Mouse (Mus musculus) neural tube, embryonic 14.5 days (tissue): ENCODE measurements around the gene Adnp. TPM values are rescaled to one million over a fixed set of nuclear protein-coding genes. Genes with fewer than 3 reads are reported as not detected.

ENCODE experiments used
- ATAC-seq: fragments of 200-750 bp; cut with Nextera tagmentation; 2 replicates; pipeline ENCODE4 v1.8.0; 2017; ENCODE audit warnings: low read depth, mild to moderate bottlenecking, moderate TSS enrichment, moderate library complexity
- H3K27ac ChIP-seq: fragments of 300-500 bp; sonication (generic); 2 replicates; pipeline ENCODE4 v1.5.1; 2014; ENCODE audit warnings: low read depth, mild to moderate bottlenecking, control low read depth, low read length, moderate library complexity, mixed read lengths
- H3K27me3 ChIP-seq: fragments of 300-500 bp; sonication (generic); 2 replicates; pipeline ENCODE4 v1.6.1; 2014; ENCODE audit warnings: low read length; ENCODE audit not compliant: control insufficient read depth, insufficient read depth
- H3K36me3 ChIP-seq: fragments of 300-500 bp; sonication (generic); 2 replicates; pipeline ENCODE4 v1.6.1; 2014; ENCODE audit warnings: low read length, mixed read lengths; ENCODE audit not compliant: control insufficient read depth, insufficient read depth
- H3K4me1 ChIP-seq: fragments of 300-500 bp; sonication (generic); 2 replicates; pipeline ENCODE4 v1.6.1; 2014; ENCODE audit warnings: low read length; ENCODE audit not compliant: control insufficient read depth, insufficient read depth
- H3K4me2 ChIP-seq: fragments of 300-500 bp; sonication (generic); 2 replicates; pipeline ENCODE4 v1.6.1; 2014; ENCODE audit warnings: mild to moderate bottlenecking, low read depth, low read length, control low read depth
- H3K4me3 ChIP-seq: fragments of 300-500 bp; sonication (generic); 2 replicates; pipeline ENCODE4 v1.5.1; 2014; ENCODE audit warnings: low read depth, low read length, control low read depth, mixed read lengths
- H3K9ac ChIP-seq: fragments of 300-500 bp; sonication (generic); replicated peaks from 2 replicates; pipeline ENCODE4 v1.6.1; 2014; ENCODE audit warnings: low read depth, mild to moderate bottlenecking, control low read depth, low read length, mixed read lengths
- H3K9me3 ChIP-seq: fragments of 300-500 bp; sonication (generic); 2 replicates; pipeline ENCODE4 v1.6.1; 2016; ENCODE audit warnings: low read length; ENCODE audit not compliant: control insufficient read depth
- WGBS: fragments of 180-500 bp; shearing (Covaris S2); extraction: QIAGEN DNeasy Blood & Tissue Kit; methylation state at CpG from one replicate; pipeline ENCODE4 v1.1.7; 2014; 5-methylcytosine and 5-hydroxymethylcytosine counted together
- polyA plus RNA-seq: library from polyadenylated mRNA; unstranded; fragments of >200 nt; fragmentation: Nextera tagmentation; extraction: Ambion mirVana; gene quantifications from 2 replicates; pipeline ENCODE4 v1.2.1, GENCODE M21; 2014

Gene Adnp
- polyA plus RNA-seq, 1 experiment from 2014 or later, result 3.4 TPM

GRCm38 (mm10) chr2:168223326-168223725, 16.4 kb upstream of the Adnp start:
- WGBS, result 90% methylated on average over 6 of the region's 6 CpGs
- no peak for ATAC-seq

GRCm38 (mm10) chr2:168213788-168214397, 7.0 kb upstream of the Adnp start:
- WGBS, result 37% methylated on average over 5 of the region's 5 CpGs
- Histone ChIP-seq H3K9ac (no peak overlapping the region), H3K27me3 (no peaks in the 10 kb centered on the region), H3K9me3 (no peaks in the 10 kb centered on the region), H3K36me3 (peaks cover 34% of the 10 kb centered on the region), H3K4me2 (no peak overlapping the region), H3K4me1 (no peaks in the 10 kb centered on the region), H3K27ac (no peak overlapping the region), H3K4me3 (no peak overlapping the region)
- no peak for ATAC-seq

More at GRCm38 (mm10) chr2:168223326-168223725, 16.4 kb upstream of the Adnp start:
- Histone ChIP-seq H3K27ac (no peak overlapping the region), H3K9me3 (no peaks in the 10 kb centered on the region), H3K4me1 (no peaks in the 10 kb centered on the region; the same call in 1 of the 2 replicates), H3K4me2 (no peak overlapping the region), H3K4me3 (no peak overlapping the region), H3K9ac (no peak overlapping the region), H3K27me3 (no peaks in the 10 kb centered on the region), H3K36me3 (peaks cover 57% of the 10 kb centered on the region)

DNA sequence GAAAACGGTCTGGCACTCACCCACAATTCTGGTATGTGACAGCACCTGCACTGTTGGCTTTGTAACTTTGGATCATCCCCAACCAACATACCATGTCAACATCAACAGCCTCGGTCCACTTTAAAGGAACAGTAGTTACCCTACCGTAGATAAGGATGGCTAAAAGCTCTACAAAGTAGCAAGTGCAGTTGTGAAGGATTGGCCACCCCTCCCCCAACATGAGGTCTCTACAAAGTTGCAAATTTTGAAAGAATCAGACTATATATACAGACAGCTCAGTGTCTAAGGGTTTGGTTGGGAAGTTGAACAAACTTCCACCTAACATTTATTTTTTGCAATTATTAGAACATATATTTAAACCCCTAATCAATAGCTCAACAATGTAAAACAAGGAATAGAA, 971 bp upstream of the Adnp start:
- Histone ChIP-seq H3K4me3 (peak overlapping the region; percentile 97; the same call in 1 of the 2 replicates), H3K4me1 (peaks cover 7% of the 10 kb centered on the region; the same call in 1 of the 2 replicates)

GRCm38 (mm10) chr2:168205681-168206631, 956 bp downstream of the Adnp start:
- Histone ChIP-seq H3K4me3 (peak overlapping the region; percentile 97), H3K4me2 (peak overlapping the region; percentile 58), H3K27ac (peak overlapping the region; percentile 100), H3K27me3 (no peaks in the 10 kb centered on the region), H3K4me1 (peaks cover 15% of the 10 kb centered on the region; the same call in 1 of the 2 replicates), H3K36me3 (peaks cover 5% of the 10 kb centered on the region; the same call in 1 of the 2 replicates), H3K9ac (peak overlapping the region; percentile 100), H3K9me3 (no peaks in the 10 kb centered on the region)
- 0% methylated on average over 35 of the region's 49 CpGs for WGBS
- ATAC-seq, result peak; percentile 56

More for the DNA sequence above, 971 bp upstream of the Adnp start:
- Histone ChIP-seq H3K27ac (peak overlapping the region; percentile 100), H3K9me3 (no peaks in the 10 kb centered on the region), H3K27me3 (no peaks in the 10 kb centered on the region), H3K9ac (no peak overlapping the region), H3K36me3 (peaks cover 14% of the 10 kb centered on the region), H3K4me2 (no peak overlapping the region)
- 92% methylated on average over 3 of the region's 3 CpGs for WGBS
- ATAC-seq, result no peak

DNA sequence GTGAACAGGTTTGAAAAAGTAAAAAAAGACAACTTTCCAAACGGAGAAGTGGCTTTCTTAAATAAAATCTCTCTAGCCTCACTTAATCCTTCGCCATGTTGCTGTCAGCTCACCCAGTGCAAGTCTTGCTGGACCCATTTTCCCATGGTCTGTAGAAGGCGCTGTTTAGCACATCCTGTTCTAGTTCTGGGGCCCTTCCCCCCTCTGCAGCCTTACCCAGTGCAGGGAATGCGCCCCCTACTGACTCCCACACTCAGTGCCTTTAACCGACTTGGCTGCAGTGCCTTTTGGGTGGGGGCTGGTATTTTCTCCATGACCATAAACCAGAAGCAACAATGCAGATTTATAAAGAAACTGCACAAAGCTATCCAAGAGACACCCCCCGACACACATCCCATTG, 1.6 kb downstream of the Adnp start:
- peak; percentile 50; the same call in 1 of the 2 replicates for ATAC-seq

DNA sequence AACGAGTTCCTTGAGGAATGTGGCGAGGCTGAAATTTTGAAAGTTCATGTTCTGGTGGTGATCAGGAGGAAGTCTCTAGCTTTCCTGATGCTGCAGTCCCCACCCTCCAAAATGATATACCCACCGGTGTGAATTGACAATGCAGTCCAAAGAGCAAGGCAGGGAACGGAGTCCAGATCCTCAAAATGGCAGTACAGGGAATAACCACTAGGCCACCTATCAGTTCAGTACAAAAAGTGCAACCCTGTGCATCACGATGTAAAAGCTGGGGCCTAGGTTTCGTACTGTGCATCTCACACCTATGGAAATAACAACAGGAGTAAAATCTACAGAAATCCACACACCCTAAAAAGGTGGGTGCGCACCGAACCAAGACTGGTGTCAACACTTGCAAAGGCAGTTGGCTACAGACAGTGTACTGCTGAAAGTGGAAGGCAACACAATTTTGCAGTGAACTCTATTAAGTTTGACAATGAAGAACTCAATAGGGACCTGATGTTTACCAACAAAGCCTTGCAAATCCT, 2.4 kb downstream of the Adnp start:
- H3K9ac ChIP-seq, result no peak overlapping the region
- WGBS, result 84% methylated on average over 8 of the region's 8 CpGs
- H3K4me3 ChIP-seq, result peak overlapping the region; percentile 97
- no peak for ATAC-seq
- H3K9me3 ChIP-seq, result no peaks in the 10 kb centered on the region
- no peaks in the 10 kb centered on the region for H3K27me3 ChIP-seq
- H3K4me1 ChIP-seq, result peaks cover 25% of the 10 kb centered on the region
- no peaks in the 10 kb centered on the region for H3K36me3 ChIP-seq
- peak overlapping the region; percentile 58 for H3K4me2 ChIP-seq
- H3K27ac ChIP-seq, result no peak overlapping the region

More for the DNA sequence above, 1.6 kb downstream of the Adnp start:
- peaks cover under 1% of the 10 kb centered on the region; the same call in 1 of the 2 replicates for H3K36me3 ChIP-seq
- peak overlapping the region; percentile 58 for H3K4me2 ChIP-seq
- 9% methylated on average over 6 of the region's 6 CpGs for WGBS
- H3K4me1 ChIP-seq, result peaks cover 21% of the 10 kb centered on the region; the same call in 1 of the 2 replicates
- H3K9ac ChIP-seq, result peak overlapping the region; percentile 100
- H3K27ac ChIP-seq, result peak overlapping the region; percentile 100
- peak overlapping the region; percentile 97 for H3K4me3 ChIP-seq
- no peaks in the 10 kb centered on the region for H3K27me3 ChIP-seq
- H3K9me3 ChIP-seq, result no peaks in the 10 kb centered on the region

GRCm38 (mm10) chr2:168200014-168200691, 6.8 kb downstream of the Adnp start:
- H3K36me3 ChIP-seq, result no peaks in the 10 kb centered on the region
- H3K9me3 ChIP-seq, result no peaks in the 10 kb centered on the region
- peaks cover 51% of the 10 kb centered on the region for H3K4me1 ChIP-seq
- H3K27me3 ChIP-seq, result no peaks in the 10 kb centered on the region
- 87% methylated on average over 5 of the region's 5 CpGs for WGBS
- no peak overlapping the region for H3K9ac ChIP-seq
- no peak overlapping the region for H3K4me3 ChIP-seq
- ATAC-seq, result no peak
- H3K4me2 ChIP-seq, result no peak overlapping the region
- H3K27ac ChIP-seq, result no peak overlapping the region

DNA sequence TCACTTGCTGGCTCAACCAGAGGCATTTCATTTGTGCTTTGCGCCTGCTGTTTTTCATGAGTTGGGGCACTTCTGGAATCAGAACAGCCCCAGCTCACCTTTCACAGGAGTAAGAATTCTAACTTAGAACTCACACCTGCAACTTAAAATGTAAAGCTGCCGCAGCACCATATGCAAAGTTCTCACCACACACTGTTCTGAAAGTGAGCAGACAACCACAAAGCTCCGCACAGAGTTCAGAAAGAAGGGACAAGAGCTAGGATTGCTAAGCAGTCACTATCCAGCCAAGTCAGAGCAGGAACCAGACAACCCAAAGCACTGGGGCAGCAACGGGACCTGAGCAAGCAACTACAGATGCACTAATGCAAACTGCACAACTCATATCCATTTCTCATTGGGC, 7.4 kb downstream of the Adnp start:
- H3K4me2 ChIP-seq, result no peak overlapping the region

More for the DNA sequence above, 7.4 kb downstream of the Adnp start:
- no peak overlapping the region for H3K9ac ChIP-seq
- ATAC-seq, result no peak
- WGBS, result 86% methylated on average over 4 of the region's 4 CpGs
- H3K4me3 ChIP-seq, result no peak overlapping the region
- no peak overlapping the region for H3K27ac ChIP-seq
- H3K4me1 ChIP-seq, result peaks cover 51% of the 10 kb centered on the region
- H3K9me3 ChIP-seq, result no peaks in the 10 kb centered on the region
- no peaks in the 10 kb centered on the region for H3K27me3 ChIP-seq
- H3K36me3 ChIP-seq, result no peaks in the 10 kb centered on the region
